Mouse (Mus musculus) liver, embryonic 16.5 days (tissue): Measurements from ENCODE around the gene Aoah. TPM values are rescaled to one million over a fixed set of nuclear protein-coding genes. Genes with fewer than 3 reads are reported as not detected.

Experiments used
- ATAC-seq: fragments of 200-750 bp; cut with Nextera tagmentation; 2 replicates; pipeline ENCODE4 v1.8.0; 2017; ENCODE audit warnings: low read depth, mild to moderate bottlenecking, moderate number of reproducible peaks, moderate library complexity
- H3K27ac ChIP-seq: fragments of 300-500 bp; sonication (generic); 2 replicates; pipeline ENCODE4 v1.5.1; 2014; ENCODE audit warnings: mild to moderate bottlenecking, low read length
- H3K27me3 ChIP-seq: fragments of 300-500 bp; sonication (generic); 2 replicates; pipeline ENCODE4 v1.6.1; 2014; ENCODE audit warnings: low read depth, low read length, mixed read lengths; ENCODE audit not compliant: control insufficient read depth, insufficient read depth
- H3K36me3 ChIP-seq: fragments of 300-500 bp; sonication (generic); 2 replicates; pipeline ENCODE4 v1.6.1; 2014; ENCODE audit warnings: mild to moderate bottlenecking; ENCODE audit not compliant: control insufficient read depth, insufficient read depth
- H3K4me1 ChIP-seq: fragments of 300-500 bp; sonication (generic); 2 replicates; pipeline ENCODE4 v1.6.1; 2014; ENCODE audit warnings: low read depth, low read length, mixed read lengths; ENCODE audit not compliant: control insufficient read depth
- H3K4me2 ChIP-seq: fragments of 300-500 bp; sonication (generic); 2 replicates; pipeline ENCODE4 v1.6.1; 2014; ENCODE audit warnings: low read depth, low read length, mixed read lengths
- H3K4me3 ChIP-seq: fragments of 300-500 bp; sonication (generic); 2 replicates; pipeline ENCODE4 v1.5.1; 2014; ENCODE audit warnings: low read depth, mild to moderate bottlenecking, low read length
- H3K9ac ChIP-seq: fragments of 300-500 bp; sonication (generic); 2 replicates; pipeline ENCODE4 v1.6.1; 2014; ENCODE audit warnings: low read depth, low read length
- H3K9me3 ChIP-seq: fragments of 300-500 bp; sonication (generic); replicated peaks from 2 replicates; pipeline ENCODE4 v1.6.1; 2016; ENCODE audit warnings: low read length; ENCODE audit not compliant: control insufficient read depth
- WGBS: fragments of 180-500 bp; shearing (Covaris S2); extraction: QIAGEN DNeasy Blood & Tissue Kit; methylation state at CpG from one replicate; pipeline ENCODE4 v1.1.7; 2014; ENCODE audit not compliant: insufficient replicate concordance; 5-methylcytosine and 5-hydroxymethylcytosine counted together
- polyA plus RNA-seq: library from polyadenylated mRNA; unstranded; fragments of >200 nt; fragmentation: Nextera tagmentation; extraction: Ambion mirVana; gene quantifications from 2 replicates; pipeline ENCODE4 v1.2.1, GENCODE M21; 2015

The Aoah gene
- polyA plus RNA-seq, 1 experiment from 2014 or later = 2.9 TPM

DNA sequence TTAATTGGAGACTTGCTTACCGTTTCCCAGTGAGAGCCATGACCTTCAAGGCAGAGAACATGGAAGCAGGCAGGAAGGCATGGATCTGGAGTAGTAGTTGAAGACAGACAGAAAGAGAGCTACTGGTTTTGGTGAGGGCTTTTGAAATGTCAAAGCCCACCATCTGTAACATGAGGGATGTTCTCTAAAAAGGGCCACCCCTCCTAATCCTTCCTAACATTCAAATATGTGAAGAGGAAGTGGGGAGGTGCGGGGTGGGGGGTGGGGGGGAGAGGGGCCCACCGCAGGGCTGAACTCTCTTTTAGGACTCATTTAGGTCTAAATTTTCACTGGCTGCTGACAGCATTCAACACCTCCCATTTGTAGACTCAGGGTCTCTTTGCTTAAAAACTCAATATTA lies 5.9 kb downstream of the Aoah start:
- no peak overlapping the region for H3K27ac ChIP-seq
- H3K27me3 ChIP-seq = no peaks in the 10 kb centered on the region
- H3K4me3 ChIP-seq = no peak overlapping the region
- H3K36me3 ChIP-seq = no peaks in the 10 kb centered on the region
- no peak overlapping the region for H3K9ac ChIP-seq
- H3K4me1 ChIP-seq = no peaks in the 10 kb centered on the region
- H3K4me2 ChIP-seq = no peak overlapping the region
- ATAC-seq = no peak
- H3K9me3 ChIP-seq = no peaks in the 10 kb centered on the region
- 30% methylated on average over 3 of the region's 3 CpGs for WGBS

DNA sequence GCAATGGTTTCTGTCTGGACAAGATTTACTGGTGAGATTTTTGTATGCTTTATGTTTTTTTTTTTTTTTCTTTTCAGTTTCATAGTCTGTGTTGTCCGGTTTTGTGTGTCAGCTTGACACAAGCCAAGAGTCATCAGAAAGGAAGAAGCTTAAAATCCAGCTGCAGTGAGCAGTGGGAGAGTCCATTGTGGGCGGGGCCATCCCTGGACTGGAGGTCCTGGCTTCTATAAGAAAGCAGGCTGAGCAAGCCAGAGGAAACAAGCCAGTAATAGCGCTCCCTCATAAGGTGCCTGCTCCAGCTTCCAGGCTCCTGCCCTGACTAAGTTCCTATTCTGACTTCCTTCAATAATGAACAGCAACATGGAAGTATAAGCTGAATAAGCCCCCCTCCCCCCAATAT lies 6.7 kb downstream of the Aoah start:
- Histone ChIP-seq H3K9me3 (no peaks in the 10 kb centered on the region), H3K27ac (no peak overlapping the region), H3K4me3 (no peak overlapping the region), H3K4me2 (no peak overlapping the region), H3K27me3 (no peaks in the 10 kb centered on the region), H3K4me1 (no peaks in the 10 kb centered on the region), H3K36me3 (no peaks in the 10 kb centered on the region), H3K9ac (no peak overlapping the region)
- no peak for ATAC-seq
- WGBS = 36% methylated on average over 3 of the region's 3 CpGs

DNA sequence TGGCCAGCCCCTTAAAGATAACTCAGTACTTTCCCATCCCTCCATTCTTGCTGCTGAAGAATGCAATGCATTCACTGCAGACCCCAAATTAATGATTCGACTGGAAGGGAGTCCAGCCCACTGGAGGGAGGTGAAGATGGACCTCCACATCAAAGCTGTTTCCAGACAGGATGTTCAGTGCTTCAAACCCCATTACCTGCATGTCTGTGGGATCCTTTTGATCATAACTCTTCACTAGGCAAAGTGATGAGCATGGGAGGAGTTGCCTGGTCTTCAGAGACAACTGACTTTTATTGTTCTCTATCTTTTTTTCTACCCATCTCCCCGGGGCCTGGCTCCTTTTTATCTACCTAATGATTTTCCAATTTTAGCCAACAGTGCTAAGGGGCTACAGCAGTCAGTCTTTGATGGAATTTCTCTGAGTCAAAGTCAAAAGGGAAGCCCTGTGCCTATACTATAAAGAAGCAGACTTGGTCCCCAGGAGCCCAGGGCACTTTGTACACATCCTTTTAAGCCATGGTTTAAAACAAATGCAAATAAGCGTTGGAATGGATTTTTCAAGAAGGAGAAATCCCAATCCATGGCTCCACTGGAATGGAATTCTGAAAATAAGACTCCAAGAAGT lies 18.0 kb downstream of the Aoah start:
- Histone ChIP-seq H3K9ac (no peak overlapping the region), H3K9me3 (no peaks in the 10 kb centered on the region), H3K36me3 (no peaks in the 10 kb centered on the region), H3K4me3 (no peak overlapping the region), H3K4me1 (no peaks in the 10 kb centered on the region), H3K27ac (no peak overlapping the region), H3K4me2 (no peak overlapping the region), H3K27me3 (no peaks in the 10 kb centered on the region)
- 54% methylated on average over 3 of the region's 3 CpGs for WGBS
- ATAC-seq = no peak

DNA sequence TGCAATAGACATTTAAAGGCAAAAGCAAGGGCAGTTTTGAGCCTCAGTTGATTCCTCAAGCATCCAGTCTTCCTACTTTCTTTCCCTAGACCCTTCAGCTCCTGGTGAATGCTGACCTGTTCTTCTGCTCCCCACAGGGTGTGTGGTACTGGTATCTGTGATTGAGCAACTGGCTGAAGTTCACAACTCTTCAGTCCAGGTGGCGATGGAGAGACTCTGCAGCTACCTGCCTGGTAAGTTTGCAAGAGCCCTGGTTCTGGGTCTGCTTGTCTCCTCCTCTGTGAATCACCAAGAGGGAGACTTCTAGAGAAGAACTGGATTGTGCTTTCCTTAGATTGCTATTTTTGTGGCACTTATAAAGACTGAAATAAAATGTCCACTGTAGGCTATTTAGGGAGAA lies 22.5 kb downstream of the Aoah start:
- no peaks in the 10 kb centered on the region for H3K4me1 ChIP-seq
- H3K9ac ChIP-seq = no peak overlapping the region
- no peaks in the 10 kb centered on the region for H3K27me3 ChIP-seq
- H3K36me3 ChIP-seq = no peaks in the 10 kb centered on the region
- H3K4me3 ChIP-seq = no peak overlapping the region
- ATAC-seq = no peak
- no peak overlapping the region for H3K27ac ChIP-seq
- 41% methylated on average over 1 of the region's 1 CpGs for WGBS
- H3K9me3 ChIP-seq = no peaks in the 10 kb centered on the region
- H3K4me2 ChIP-seq = no peak overlapping the region

DNA sequence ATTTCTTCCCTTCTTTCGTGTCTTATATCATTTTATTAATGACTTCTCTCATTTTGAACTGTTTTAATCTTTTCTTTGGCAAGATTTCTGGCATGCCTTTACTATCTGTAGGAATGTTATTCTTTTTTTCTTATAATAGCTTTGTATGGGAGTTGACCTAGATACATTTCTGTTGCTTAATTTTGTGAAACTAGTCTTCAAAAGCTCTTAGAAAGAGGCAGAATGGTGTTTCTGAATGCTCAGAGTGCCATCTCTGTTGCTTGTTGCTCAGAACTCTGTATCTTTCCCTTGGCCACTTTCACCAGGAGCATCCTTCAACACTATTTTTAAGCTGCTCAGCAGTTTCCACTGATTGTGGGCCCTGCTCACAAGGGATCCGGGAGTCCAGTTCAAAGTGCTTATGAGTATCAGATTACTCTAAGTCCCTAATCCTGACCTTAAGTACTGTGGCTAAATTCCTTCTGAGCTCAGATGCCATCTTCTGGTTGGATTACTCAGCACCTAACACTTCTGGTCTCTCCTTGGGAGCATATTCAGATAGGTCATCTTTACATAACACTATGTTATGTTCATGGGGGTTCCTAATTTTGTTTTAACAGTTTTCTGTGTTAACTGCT lies 26.9 kb downstream of the Aoah start:
- Histone ChIP-seq H3K4me2 (no peak overlapping the region), H3K36me3 (no peaks in the 10 kb centered on the region), H3K4me1 (no peaks in the 10 kb centered on the region), H3K4me3 (no peak overlapping the region), H3K27me3 (no peaks in the 10 kb centered on the region), H3K9me3 (no peaks in the 10 kb centered on the region), H3K27ac (no peak overlapping the region), H3K9ac (no peak overlapping the region)
- ATAC-seq = no peak
- WGBS = 58% methylated on average over 2 of the region's 2 CpGs

DNA sequence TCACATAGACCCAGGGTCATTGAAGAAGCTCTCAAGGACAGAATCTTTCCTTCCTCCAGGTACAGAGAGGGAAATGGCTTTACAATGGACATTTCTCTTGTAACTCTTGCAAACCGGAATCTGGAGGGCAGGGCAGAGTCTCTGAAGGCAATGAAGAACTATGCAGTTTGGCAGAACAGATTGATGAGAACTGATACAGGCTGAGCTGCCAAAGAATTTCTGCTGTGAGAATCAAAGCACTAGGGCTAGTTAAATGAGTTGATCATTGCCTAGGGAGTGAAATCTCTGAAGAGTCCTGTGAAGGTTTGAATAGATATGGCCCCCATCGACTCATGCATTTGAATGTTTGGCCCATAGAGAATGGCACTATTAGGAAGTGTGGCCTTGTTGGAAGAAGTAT lies 34.8 kb downstream of the Aoah start:
- Histone ChIP-seq H3K4me1 (no peaks in the 10 kb centered on the region), H3K4me2 (no peak overlapping the region), H3K27me3 (no peaks in the 10 kb centered on the region), H3K36me3 (no peaks in the 10 kb centered on the region), H3K9me3 (no peaks in the 10 kb centered on the region), H3K4me3 (no peak overlapping the region), H3K27ac (no peak overlapping the region), H3K9ac (no peak overlapping the region)
- ATAC-seq = no peak
- 65% methylated on average over 2 of the region's 2 CpGs for WGBS

DNA sequence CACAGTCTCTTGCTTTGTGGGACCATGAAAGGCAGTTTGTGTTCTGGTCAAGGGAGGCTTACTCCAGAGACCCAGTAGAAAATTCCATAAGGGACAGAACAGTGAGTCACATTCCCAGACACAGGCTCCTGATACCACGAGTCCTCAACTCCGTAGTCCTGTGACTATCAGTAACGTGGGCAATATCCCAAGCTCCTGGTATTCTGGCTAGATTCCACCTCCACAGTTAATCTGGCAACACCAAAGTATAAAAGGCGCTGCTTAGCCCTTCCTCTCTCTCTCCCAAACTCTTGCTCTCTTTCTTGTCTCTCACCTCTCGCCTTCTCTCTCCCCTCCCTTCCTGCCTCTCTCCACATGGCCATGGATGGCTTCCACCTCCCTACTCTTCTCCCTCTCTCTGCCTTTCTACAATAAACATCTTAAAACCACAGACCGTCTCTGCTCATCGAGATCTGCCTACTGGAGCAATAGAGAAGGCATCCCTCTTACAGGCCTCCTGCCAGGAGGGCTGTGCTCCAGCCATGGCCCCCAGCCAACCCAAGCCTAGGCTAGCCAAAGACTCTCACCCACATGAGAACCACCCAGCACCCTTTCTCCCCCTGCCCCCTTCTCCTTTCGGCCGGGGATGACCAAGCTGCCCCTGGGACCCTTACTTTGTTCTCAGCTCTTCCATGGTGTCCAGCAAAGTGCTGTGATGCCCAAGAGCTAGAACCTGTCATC lies 35.4 kb downstream of the Aoah start:
- no peaks in the 10 kb centered on the region for H3K4me1 ChIP-seq
- H3K9me3 ChIP-seq = no peaks in the 10 kb centered on the region
- no peak overlapping the region for H3K27ac ChIP-seq
- H3K4me3 ChIP-seq = no peak overlapping the region
- no peaks in the 10 kb centered on the region for H3K36me3 ChIP-seq
- no peak overlapping the region for H3K9ac ChIP-seq
- no peak overlapping the region for H3K4me2 ChIP-seq
- no peaks in the 10 kb centered on the region for H3K27me3 ChIP-seq
- 67% methylated on average over 9 of the region's 9 CpGs for WGBS
- no peak for ATAC-seq

DNA sequence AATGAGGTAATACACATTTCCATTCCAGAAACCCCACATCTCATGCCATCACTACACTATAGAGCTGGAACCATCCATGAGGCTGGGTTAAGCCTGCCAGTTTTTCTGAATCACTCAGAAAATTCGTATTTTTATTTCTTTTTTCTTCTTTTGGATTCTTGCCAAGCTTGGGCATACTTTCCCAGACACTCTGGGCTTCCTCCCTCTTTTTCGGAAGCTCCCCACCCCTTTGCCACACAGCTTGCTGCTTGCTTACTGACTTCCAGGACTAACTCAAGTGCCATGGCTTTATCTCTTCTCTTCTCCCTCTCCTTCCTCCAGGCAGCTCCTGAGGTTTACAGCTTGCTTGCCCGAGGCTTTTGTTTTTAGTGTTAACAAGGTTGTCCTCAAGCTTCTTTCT lies 62.0 kb downstream of the Aoah start:
- Histone ChIP-seq H3K9me3 (no peaks in the 10 kb centered on the region), H3K4me1 (no peaks in the 10 kb centered on the region), H3K27ac (no peak overlapping the region), H3K36me3 (no peaks in the 10 kb centered on the region), H3K9ac (no peak overlapping the region), H3K4me2 (no peak overlapping the region), H3K4me3 (no peak overlapping the region), H3K27me3 (no peaks in the 10 kb centered on the region)
- 38% methylated on average over 3 of the region's 3 CpGs for WGBS
- ATAC-seq = no peak

DNA sequence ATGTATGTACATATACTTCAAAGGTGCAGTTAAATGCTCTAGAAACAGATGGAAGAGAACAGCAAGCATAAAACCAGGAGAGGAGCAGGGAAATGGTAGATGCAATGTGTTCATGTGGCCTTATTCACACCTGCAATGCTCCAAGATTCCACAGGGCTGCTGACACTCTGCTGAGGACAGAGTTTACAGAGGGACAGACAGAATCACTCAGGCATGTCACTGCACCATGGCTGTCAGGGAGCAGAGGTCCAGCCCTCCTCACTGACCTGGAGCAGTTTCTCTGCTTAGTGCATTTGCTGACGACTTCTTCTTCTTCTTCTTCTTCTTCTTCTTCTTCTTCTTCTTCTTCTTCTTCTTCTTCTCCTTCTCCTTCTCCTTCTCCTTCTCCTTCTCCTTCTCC lies 105.5 kb downstream of the Aoah start:
- H3K9me3 ChIP-seq = no peaks in the 10 kb centered on the region
- ATAC-seq = no peak
- no peaks in the 10 kb centered on the region for H3K27me3 ChIP-seq
- no peak overlapping the region for H3K9ac ChIP-seq
- no peak overlapping the region for H3K4me2 ChIP-seq
- no peak overlapping the region for H3K27ac ChIP-seq
- no peaks in the 10 kb centered on the region for H3K4me1 ChIP-seq
- H3K4me3 ChIP-seq = no peak overlapping the region
- no peaks in the 10 kb centered on the region for H3K36me3 ChIP-seq
- WGBS = 23% methylated on average over 1 of the region's 1 CpGs
